Mouse (Mus musculus) left cerebral cortex, adult 6 months (tissue): ENCODE measurements around the gene Tcea2. TPM values are rescaled to one million over a fixed set of nuclear protein-coding genes. Genes with fewer than 3 reads are reported as not detected.

ENCODE experiments used
- long read RNA-seq, 2 experiments: library from polyadenylated mRNA; unstranded; transcript quantifications; one replicate each; pipeline ENCODE4 v2.0.0; 2019 to 2020
- polyA plus RNA-seq: library from polyadenylated mRNA; unstranded; fragments of <200 nt; fragmentation: Nextera tagmentation; gene quantifications from 2 replicates; pipeline ENCODE4 v1.2.3, GENCODE M21; 2021

Tcea2 gene
- 52.7 and 76.3 TPM in 2 replicates for polyA plus RNA-seq
- long read RNA-seq, experiment 1, transcript Tcea2-201 (10 exons, 1,183 nt), result major isoform, 27 of 105 reads
- long read RNA-seq, experiment 1, partial matches to known transcripts, result 10 of 105 reads
- long read RNA-seq, experiment 1, other reads (novel, unspliced or antisense), result 67 of 105 reads
- long read RNA-seq, experiment 2, transcript Tcea2-201 (10 exons, 1,183 nt), result major isoform, 28 of 32 reads
- long read RNA-seq, experiment 2, partial matches to known transcripts, result 0 of 32 reads
- long read RNA-seq, experiment 2, other reads (novel, unspliced or antisense), result 4 of 32 reads

DNA sequence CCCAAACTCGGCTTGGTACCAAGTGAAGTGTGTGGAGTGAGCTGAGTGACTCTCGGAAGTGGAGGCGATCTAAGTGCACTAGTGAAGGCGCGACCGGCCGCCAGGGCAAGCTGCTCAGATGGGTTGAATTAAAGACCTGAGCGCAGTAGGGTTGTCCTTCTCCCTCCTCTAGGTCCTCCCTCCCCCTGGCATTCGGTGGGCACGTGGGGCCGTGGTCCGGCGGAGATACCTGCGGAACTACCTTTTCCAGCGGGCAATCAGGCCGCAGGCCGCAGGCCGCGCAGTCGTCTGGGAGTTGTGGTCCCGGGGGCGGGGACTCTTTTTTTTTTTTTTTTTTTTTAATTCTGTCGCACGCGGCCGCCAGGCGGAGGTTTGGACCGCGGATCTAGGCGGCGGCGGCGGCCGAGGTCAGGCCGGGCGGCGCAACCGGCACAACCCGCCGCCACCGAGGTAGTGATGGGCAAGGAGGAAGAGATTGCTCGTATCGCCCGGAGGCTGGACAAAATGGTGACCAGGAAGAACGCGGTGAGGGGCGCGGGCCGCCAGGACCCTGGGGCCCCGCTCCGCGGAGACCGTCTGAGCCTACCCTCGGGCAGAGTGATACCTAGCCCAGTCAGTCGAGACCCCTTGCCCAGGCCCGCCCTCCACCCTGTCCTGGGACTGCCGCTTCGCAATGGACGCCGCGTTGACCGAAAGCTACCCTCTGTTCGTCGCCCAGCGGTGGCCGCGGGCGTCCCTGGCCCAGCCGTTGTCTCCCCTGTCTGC, at the start of gene Tcea2:
TSS of gene Tcea2 (plus strand) at position 360 of the 765 bp plus-strand sequence.

DNA sequence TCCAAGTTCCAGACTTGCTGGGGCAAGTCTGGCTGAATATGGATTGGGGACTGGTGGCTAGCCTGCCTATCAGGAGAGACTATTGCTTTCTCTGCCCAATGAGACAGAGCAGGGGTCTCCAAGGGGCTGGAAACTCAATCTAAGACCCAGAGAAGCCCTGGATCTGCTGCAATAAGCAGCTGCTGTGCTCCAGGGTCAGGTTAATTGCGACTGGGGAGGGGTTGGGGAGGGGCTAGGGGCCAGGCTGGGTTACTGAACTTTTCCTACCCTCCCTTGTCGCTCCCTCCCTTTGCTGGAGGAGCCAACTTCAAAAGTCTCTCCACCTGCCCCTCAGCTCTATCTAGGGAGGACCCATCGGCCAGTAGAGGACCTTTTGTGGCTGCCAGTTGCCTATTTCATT, 23.4 kb upstream of the Tcea2 start, which contains the start of gene Gm29797:
TSS of gene Gm29797 (plus strand) at position 301 of the 400 bp plus-strand sequence.

DNA sequence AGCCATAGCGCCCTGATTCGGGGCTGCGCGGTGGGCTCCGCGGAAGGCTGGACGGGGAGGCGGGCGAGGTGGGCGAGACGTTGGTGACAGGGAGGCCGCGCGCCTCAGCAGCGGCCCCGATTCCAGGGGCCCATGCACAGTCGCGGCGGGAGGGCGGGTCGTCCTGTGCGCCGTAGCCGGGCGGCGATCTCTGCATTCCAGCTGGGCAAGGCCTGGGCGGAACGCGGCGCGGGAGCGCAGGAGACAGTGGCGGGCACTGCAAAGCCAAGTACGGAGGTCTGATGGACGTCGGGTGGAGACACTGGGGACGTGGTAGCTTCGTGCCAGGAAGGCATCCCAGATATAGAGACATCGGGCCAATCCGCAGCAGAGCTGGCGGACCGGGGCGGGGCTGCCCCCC, 8.8 kb upstream of the Tcea2 start, which contains the start of gene Sox18:
TSS of gene Sox18 (minus strand) at position 315 of the 400 bp plus-strand sequence.

DNA sequence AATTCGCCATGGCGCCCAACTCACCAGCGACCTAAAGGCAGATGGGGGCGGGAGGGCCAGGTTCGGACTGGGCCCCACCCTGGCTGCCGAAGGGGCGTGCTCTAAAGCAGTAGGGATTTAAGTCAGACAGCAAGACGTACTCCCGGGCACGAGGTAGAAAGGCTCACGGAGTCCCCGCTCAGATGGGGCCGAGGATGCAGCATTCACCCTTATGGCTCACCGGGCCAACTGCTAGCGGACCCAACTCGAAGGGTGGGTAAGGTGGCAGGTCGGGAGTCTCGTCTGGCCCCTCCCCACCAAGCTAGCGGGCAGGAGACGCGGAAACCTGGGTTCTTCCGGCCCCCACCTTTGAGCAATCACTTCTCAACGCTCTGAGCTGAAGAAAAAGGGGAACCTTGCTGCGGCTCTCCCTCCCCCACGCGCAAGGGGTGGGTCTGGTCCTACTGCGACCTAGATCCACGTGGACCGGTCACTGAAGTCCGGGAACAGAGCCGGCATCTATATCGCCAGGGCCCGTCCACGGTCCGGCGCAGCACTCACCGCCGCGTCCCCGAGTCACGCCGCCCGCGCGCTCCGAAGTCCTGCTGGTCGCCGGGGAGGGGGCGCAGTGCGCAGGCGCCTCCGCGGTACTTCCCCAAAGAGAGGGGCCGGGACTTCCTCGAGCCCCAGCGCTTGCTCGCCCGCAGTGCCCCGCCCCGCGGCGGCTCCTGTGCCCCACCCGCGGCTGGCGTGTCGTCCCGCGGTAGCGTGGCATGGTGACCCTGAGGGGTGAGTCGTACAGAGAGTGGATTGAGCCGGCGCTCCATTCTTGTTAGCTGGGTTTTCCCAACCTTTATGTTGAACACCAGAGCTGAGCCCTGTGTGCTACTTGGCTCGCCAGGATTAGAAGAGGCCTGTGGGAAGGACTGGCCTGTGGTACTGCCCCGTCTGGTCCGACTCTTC, 13.5 kb downstream of the Tcea2 start, which contains the start of gene Rgs19:
TSS of gene Rgs19 (minus strand) at position 639 of the 942 bp plus-strand sequence.

DNA sequence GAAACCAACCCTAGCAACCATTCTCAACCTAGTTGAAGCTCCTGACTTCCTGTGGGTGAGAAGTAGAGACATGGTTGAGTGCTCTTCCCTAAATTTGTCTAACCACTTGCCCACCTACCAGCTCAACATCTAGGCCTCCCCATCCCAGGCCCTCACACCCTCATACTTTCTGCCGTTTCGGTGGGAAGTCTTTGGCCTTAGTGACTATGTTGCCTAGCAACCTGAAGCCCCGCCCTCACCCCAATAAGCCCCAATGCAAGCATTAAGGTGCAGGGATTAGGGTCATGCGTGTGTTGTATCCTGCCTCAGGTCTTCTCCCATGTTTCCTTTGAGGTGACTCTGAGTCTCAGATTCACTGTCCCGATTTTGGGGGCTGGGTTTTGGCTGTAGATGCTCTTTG, 18.1 kb downstream of the Tcea2 start, which contains the start of gene Lkaaear1:
TSS of gene Lkaaear1 (minus strand) at position 202 of the 400 bp plus-strand sequence.

DNA sequence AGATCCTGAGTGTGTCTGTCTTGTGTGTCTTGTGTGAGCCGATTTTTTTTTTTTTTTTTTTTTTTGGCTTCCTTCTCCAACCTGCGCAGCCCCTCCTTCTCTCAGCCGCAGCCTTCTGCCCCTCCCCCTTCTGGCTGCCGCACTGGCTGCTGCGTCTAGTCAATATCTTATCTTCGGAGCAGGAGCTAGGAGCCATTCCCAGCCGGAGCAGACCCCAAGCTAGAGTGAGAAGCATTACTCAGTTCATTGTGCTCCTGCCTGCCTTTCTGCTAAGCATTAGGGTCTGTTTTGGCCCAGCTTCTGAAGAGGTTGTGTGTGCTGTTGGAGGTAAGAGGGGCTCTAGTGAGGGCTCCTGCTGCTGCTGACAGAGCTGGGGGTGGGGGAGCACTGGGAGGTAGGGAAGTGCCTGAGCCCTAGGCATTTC, 34.8 kb downstream of the Tcea2 start, which contains the start of gene Oprl1:
TSS of gene Oprl1 (plus strand) at position 114 of the 424 bp plus-strand sequence.

Other genes starting within 250 kb of the Tcea2 start
- gene Zbtb46, start 220.9 kb upstream of the Tcea2 start, polyA plus RNA-seq, result 3.4 and 3.7 TPM in 2 replicates
- gene Abhd16b, start 187.1 kb upstream of the Tcea2 start, polyA plus RNA-seq, result not detected in 2 replicates
- gene Tpd52l2, start 183.2 kb upstream of the Tcea2 start, polyA plus RNA-seq, result 95.7 and 115 TPM in 2 replicates
- gene Dnajc5, start 159.8 kb upstream of the Tcea2 start, polyA plus RNA-seq, result 117 and 129 TPM in 2 replicates
- 28.6 and 32.5 TPM in 2 replicates for gene Uckl1, start 95.4 kb upstream of the Tcea2 start, polyA plus RNA-seq
- 27.5 and 46.4 TPM in 2 replicates for gene Prpf6, start 88.4 kb upstream of the Tcea2 start, polyA plus RNA-seq
- gene Zfp512b, start 87.5 kb upstream of the Tcea2 start, polyA plus RNA-seq, result 8.0 and 18.5 TPM in 2 replicates
- gene Samd10, start 81.1 kb upstream of the Tcea2 start, polyA plus RNA-seq, result 19.1 and 21.8 TPM in 2 replicates
- not detected in 2 replicates for gene Gm29797, start 23.3 kb upstream of the Tcea2 start, polyA plus RNA-seq
- gene Sox18, start 8.7 kb upstream of the Tcea2 start, polyA plus RNA-seq, result 2.4 and 3.0 TPM in 2 replicates
- 32.3 and 45.8 TPM in 2 replicates for gene Rgs19, start 13.7 kb downstream of the Tcea2 start, polyA plus RNA-seq
- not detected in 2 replicates for gene Lkaaear1, start 18.1 kb downstream of the Tcea2 start, polyA plus RNA-seq
- 19.1 and 27.8 TPM in 2 replicates for gene Oprl1, start 34.7 kb downstream of the Tcea2 start, polyA plus RNA-seq
- 0.45 and 0.64 TPM in 2 replicates for gene Myt1, start 83.0 kb downstream of the Tcea2 start, polyA plus RNA-seq
- 17.1 and 23.6 TPM in 2 replicates for gene Pcmtd2, start 157.5 kb downstream of the Tcea2 start, polyA plus RNA-seq
- 37.5 and 43.0 TPM in 2 replicates for gene Polr3k, start 184.0 kb downstream of the Tcea2 start, polyA plus RNA-seq